Mouse (Mus musculus) neural tube, embryonic 13.5 days (tissue): ENCODE measurements around the gene Pkd1l1. TPM values are rescaled to one million over a fixed set of nuclear protein-coding genes. Genes with fewer than 3 reads are reported as not detected.

Experiments
- ATAC-seq: fragments of 200-750 bp; cut with Nextera tagmentation; 2 replicates; pipeline ENCODE4 v1.8.0; 2017; ENCODE audit warnings: low read depth, mild to moderate bottlenecking, moderate TSS enrichment, moderate library complexity
- H3K27ac ChIP-seq: fragments of 300-500 bp; sonication (generic); replicated peaks from 2 replicates; pipeline ENCODE4 v1.5.1; 2015; ENCODE audit warnings: moderate library complexity, mild to moderate bottlenecking, inconsistent platforms
- H3K27me3 ChIP-seq: fragments of 300-500 bp; sonication (generic); 2 replicates; pipeline ENCODE4 v1.6.1; 2015; ENCODE audit warnings: mild to moderate bottlenecking, inconsistent platforms
- H3K36me3 ChIP-seq: fragments of 300-500 bp; sonication (generic); 2 replicates; pipeline ENCODE4 v1.6.1; 2015; ENCODE audit warnings: mild to moderate bottlenecking, inconsistent platforms
- H3K4me1 ChIP-seq: fragments of 300-500 bp; sonication (generic); replicated peaks from 2 replicates; pipeline ENCODE4 v1.6.1; 2015; ENCODE audit warnings: inconsistent platforms
- H3K4me2 ChIP-seq: fragments of 300-500 bp; sonication (generic); 2 replicates; pipeline ENCODE4 v1.6.1; 2015; ENCODE audit warnings: inconsistent platforms, mild to moderate bottlenecking, moderate library complexity
- H3K4me3 ChIP-seq: fragments of 300-500 bp; sonication (generic); 2 replicates; pipeline ENCODE4 v1.5.1; 2015; ENCODE audit warnings: mild to moderate bottlenecking, inconsistent platforms
- H3K9ac ChIP-seq: fragments of 300-500 bp; sonication (generic); 2 replicates; pipeline ENCODE4 v1.6.1; 2015; ENCODE audit warnings: moderate library complexity, mild to moderate bottlenecking, inconsistent platforms
- H3K9me3 ChIP-seq: fragments of 300-500 bp; sonication (generic); 2 replicates; pipeline ENCODE4 v1.6.1; 2016; ENCODE audit warnings: inconsistent platforms
- WGBS: fragments of 180-500 bp; shearing (Covaris S2); methylation state at CpG from one replicate; pipeline ENCODE4 v1.1.7; 2015; 5-methylcytosine and 5-hydroxymethylcytosine counted together
- polyA plus RNA-seq: library from polyadenylated mRNA; unstranded; fragments of >200 nt; fragmentation: Nextera tagmentation; extraction: Ambion mirVana; gene quantifications from 2 replicates; pipeline ENCODE4 v1.2.1, GENCODE M21; 2015

Pkd1l1 gene
- polyA plus RNA-seq, 1 experiment from 2014 or later, result 0.21 TPM

GRCm38 (mm10) chr11:8972093-8972492 is 973 bp downstream of the Pkd1l1 start:
- no peaks in the 10 kb centered on the region for H3K27me3 ChIP-seq
- no peak overlapping the region for H3K4me2 ChIP-seq
- no peaks in the 10 kb centered on the region for H3K36me3 ChIP-seq
- H3K9me3 ChIP-seq, result no peaks in the 10 kb centered on the region
- H3K4me3 ChIP-seq, result no peak overlapping the region
- WGBS, result 89% methylated on average over 6 of the region's 6 CpGs
- no peak overlapping the region for H3K9ac ChIP-seq
- H3K4me1 ChIP-seq, result peaks cover 10% of the 10 kb centered on the region; the same call in 1 of the 2 replicates
- ATAC-seq, result no peak
- no peak overlapping the region for H3K27ac ChIP-seq

DNA sequence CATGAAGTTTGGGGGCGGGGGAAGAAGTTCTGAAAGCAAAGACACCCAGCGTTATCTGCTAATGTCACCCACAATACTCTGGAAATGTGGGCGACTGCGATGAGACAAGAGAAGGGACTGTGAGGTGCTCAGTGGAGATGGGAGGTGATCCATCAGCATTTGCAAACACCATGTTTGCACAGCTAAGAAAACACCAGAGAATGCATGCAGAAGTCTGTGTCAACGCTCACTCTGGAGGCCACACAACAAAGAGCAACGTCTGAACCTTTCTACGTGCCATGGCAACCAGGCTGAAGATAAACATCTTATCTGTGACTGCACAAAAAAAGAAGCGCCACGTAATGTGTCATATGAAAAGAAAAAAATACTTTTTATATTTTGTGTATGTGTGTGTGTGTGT is 2.6 kb downstream of the Pkd1l1 start:
- no peak overlapping the region for H3K4me2 ChIP-seq
- no peaks in the 10 kb centered on the region for H3K36me3 ChIP-seq
- WGBS, result 75% methylated on average over 9 of the region's 9 CpGs
- no peaks in the 10 kb centered on the region for H3K9me3 ChIP-seq
- no peak overlapping the region for H3K9ac ChIP-seq
- H3K4me1 ChIP-seq, result no peaks in the 10 kb centered on the region
- no peak overlapping the region for H3K4me3 ChIP-seq
- ATAC-seq, result no peak
- H3K27me3 ChIP-seq, result no peaks in the 10 kb centered on the region
- no peak overlapping the region for H3K27ac ChIP-seq

DNA sequence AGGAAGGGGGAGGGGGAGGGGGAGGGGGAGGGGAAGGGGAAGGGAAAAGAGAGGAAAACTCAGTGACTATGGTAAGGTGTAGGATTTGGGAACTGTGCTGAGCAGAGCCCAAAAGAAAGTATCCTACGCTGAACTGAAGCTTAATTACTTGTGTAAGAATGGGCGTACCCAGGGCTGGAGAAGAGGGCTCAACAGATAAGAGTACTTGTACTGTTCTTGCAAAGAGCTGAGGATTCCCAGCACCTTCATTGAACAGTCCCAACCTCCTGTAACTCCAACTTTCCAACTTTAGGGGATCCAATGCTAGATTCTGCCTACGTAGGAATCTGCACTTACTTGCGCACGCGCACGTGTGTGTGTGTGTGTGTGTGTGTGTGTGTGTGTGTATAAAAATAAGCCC is 5.0 kb downstream of the Pkd1l1 start:
- Histone ChIP-seq H3K36me3 (no peaks in the 10 kb centered on the region), H3K27me3 (no peaks in the 10 kb centered on the region), H3K4me2 (no peak overlapping the region), H3K9me3 (no peaks in the 10 kb centered on the region), H3K4me3 (no peak overlapping the region), H3K4me1 (no peaks in the 10 kb centered on the region), H3K27ac (no peak overlapping the region), H3K9ac (no peak overlapping the region)
- 94% methylated on average over 7 of the region's 7 CpGs for WGBS
- no peak for ATAC-seq

DNA sequence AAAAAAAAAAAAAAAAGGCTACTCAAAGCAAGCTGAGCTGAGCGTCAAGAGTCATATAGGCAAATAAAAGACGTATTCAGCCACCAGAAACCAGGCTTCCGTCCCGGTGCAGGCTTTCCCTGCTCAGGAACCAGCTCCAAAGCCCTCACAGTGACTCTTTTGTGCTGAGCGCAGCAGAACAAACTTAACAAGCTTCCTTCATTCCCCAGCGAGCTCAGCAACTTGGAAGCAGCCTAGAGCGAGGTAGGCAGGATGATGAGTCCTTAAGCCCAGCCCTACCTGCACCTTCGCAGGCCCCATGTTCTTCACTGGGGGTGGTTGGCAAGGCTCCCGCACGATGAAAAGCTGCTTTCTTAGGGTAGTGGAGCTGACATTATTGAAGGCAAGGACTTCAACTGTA is 14.5 kb downstream of the Pkd1l1 start:
- 62% methylated on average over 10 of the region's 10 CpGs for WGBS
- ATAC-seq, result no peak
- no peak overlapping the region for H3K4me2 ChIP-seq
- H3K4me1 ChIP-seq, result peaks cover 4% of the 10 kb centered on the region; the same call in 1 of the 2 replicates
- no peaks in the 10 kb centered on the region for H3K27me3 ChIP-seq
- H3K27ac ChIP-seq, result no peak overlapping the region; the same call in 1 of the 2 replicates
- H3K4me3 ChIP-seq, result no peak overlapping the region
- no peaks in the 10 kb centered on the region for H3K36me3 ChIP-seq
- no peaks in the 10 kb centered on the region for H3K9me3 ChIP-seq
- no peak overlapping the region for H3K9ac ChIP-seq

DNA sequence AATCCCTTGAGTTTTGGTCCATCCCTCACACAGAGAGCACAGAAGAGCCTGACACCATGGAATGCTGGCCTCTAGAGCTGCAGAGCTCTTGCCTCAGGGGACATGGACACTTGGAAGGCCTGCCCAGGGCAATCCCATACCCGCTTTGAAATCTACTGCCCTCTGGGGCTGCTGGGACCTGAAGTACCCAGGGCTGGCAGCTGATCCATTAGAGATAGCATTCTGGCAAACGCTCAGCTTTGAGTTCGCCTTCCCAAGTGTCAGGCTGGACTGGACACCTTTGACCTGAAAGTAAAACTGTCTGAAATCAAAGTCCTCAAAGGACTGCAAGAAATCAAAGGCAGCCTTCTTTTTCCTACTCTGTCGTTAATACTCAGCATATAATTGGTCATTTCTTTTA is 15.0 kb downstream of the Pkd1l1 start:
- Histone ChIP-seq H3K27ac (no peak overlapping the region), H3K9me3 (no peaks in the 10 kb centered on the region), H3K9ac (no peak overlapping the region), H3K4me3 (no peak overlapping the region), H3K27me3 (no peaks in the 10 kb centered on the region), H3K4me2 (no peak overlapping the region), H3K36me3 (no peaks in the 10 kb centered on the region), H3K4me1 (peaks cover 4% of the 10 kb centered on the region; the same call in 1 of the 2 replicates)
- no peak for ATAC-seq
- 68% methylated on average over 4 of the region's 4 CpGs for WGBS

DNA sequence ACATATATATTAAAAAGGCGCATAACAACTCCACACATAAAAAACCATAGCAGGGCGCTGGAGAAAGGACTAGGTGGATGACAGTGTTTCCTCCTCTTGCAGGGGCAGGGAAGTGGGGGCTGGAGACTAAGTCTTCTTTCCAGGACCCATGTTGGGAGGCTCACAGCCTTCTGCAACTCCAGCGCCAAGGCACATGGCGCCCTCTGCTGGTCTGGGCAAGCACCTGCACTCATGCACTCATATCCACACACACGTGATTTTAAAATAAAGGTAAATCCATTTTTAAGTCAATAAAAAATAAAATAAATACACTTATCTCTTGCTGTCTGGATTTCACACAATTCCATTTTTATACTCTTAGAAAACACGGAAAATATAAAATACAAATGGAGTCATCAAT is 16.0 kb downstream of the Pkd1l1 start:
- WGBS, result 70% methylated on average over 6 of the region's 6 CpGs

DNA sequence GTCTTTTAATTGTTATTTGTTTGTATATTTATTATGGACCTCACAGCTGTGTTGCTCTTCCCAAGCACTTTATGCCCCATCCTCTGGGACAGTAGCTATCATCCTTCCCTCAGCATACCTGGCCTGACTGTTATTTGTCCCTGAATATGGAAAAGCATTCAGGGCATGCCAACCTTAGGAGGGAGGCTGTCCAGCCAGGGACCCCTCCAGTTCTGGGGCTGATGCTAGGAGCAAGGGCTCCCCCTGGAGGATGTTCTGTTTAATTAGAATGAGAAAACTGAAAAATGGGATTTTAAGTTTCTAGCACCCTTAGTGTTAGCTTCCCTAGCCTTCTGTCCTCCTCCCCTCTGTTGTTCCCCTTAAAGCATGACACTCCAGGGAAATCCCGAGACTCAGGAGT is 17.4 kb downstream of the Pkd1l1 start:
- no peaks in the 10 kb centered on the region for H3K36me3 ChIP-seq
- no peaks in the 10 kb centered on the region for H3K9me3 ChIP-seq
- WGBS, result 0% methylated on average over 1 of the region's 1 CpGs
- H3K27me3 ChIP-seq, result no peaks in the 10 kb centered on the region
- no peak overlapping the region for H3K4me3 ChIP-seq
- H3K4me1 ChIP-seq, result peaks cover 4% of the 10 kb centered on the region; the same call in 1 of the 2 replicates
- peak; percentile 56; the same call in 1 of the 2 replicates for ATAC-seq
- H3K9ac ChIP-seq, result no peak overlapping the region
- no peak overlapping the region for H3K27ac ChIP-seq
- no peak overlapping the region for H3K4me2 ChIP-seq

More for the DNA sequence above, 16.0 kb downstream of the Pkd1l1 start:
- no peaks in the 10 kb centered on the region for H3K27me3 ChIP-seq
- H3K4me3 ChIP-seq, result no peak overlapping the region
- H3K9ac ChIP-seq, result no peak overlapping the region
- H3K36me3 ChIP-seq, result no peaks in the 10 kb centered on the region
- ATAC-seq, result no peak
- no peaks in the 10 kb centered on the region for H3K9me3 ChIP-seq
- no peak overlapping the region for H3K4me2 ChIP-seq
- no peak overlapping the region for H3K27ac ChIP-seq
- peaks cover 4% of the 10 kb centered on the region; the same call in 1 of the 2 replicates for H3K4me1 ChIP-seq

- 68% methylated on average over 6 of the region's 6 CpGs for WGBS
- Histone ChIP-seq H3K4me2 (no peak overlapping the region), H3K27ac (peak overlapping the region; percentile 54; the same call in 1 of the 2 replicates), H3K9me3 (no peaks in the 10 kb centered on the region), H3K36me3 (no peaks in the 10 kb centered on the region), H3K9ac (no peak overlapping the region), H3K4me1 (no peaks in the 10 kb centered on the region), H3K4me3 (no peak overlapping the region), H3K27me3 (no peaks in the 10 kb centered on the region)
- ATAC-seq, result peak; percentile 59
These were observed 23.2 kb downstream of the Pkd1l1 start for GRCm38 (mm10) chr11:8949765-8950430.

GRCm38 (mm10) chr11:8948871-8949270 is 24.2 kb downstream of the Pkd1l1 start:
- Histone ChIP-seq H3K27ac (no peak overlapping the region), H3K4me2 (no peak overlapping the region), H3K9ac (no peak overlapping the region), H3K27me3 (no peaks in the 10 kb centered on the region), H3K36me3 (no peaks in the 10 kb centered on the region), H3K4me1 (no peaks in the 10 kb centered on the region), H3K4me3 (no peak overlapping the region), H3K9me3 (no peaks in the 10 kb centered on the region)
- no peak for ATAC-seq
- WGBS, result 77% methylated on average over 3 of the region's 3 CpGs

DNA sequence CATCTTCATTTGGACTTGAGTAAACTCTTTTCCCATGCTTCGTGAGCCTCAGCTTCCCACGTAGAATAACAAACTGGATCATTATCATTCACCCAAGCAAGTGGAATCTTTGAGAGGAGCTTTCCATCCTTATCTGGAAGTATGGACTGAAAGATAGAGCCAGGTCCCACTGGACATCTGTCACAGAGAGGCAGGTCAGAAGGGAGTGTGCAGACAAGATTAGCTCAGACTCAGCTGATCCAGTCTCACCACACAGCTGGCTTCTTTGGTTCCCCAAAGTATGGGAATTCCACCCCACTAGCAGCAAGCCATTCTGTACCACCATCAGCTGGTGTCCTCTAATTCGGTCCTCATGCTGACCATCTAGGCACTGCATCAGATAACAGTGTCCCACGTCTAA is 29.0 kb downstream of the Pkd1l1 start:
- H3K4me3 ChIP-seq, result no peak overlapping the region
- WGBS, result 81% methylated on average over 4 of the region's 4 CpGs
- H3K4me1 ChIP-seq, result no peaks in the 10 kb centered on the region
- ATAC-seq, result no peak
- no peaks in the 10 kb centered on the region for H3K27me3 ChIP-seq
- no peak overlapping the region for H3K4me2 ChIP-seq
- no peak overlapping the region for H3K9ac ChIP-seq
- no peaks in the 10 kb centered on the region for H3K36me3 ChIP-seq
- no peaks in the 10 kb centered on the region for H3K9me3 ChIP-seq
- no peak overlapping the region for H3K27ac ChIP-seq

GRCm38 (mm10) chr11:8942446-8942845 is 30.6 kb downstream of the Pkd1l1 start:
- no peaks in the 10 kb centered on the region for H3K36me3 ChIP-seq
- H3K9ac ChIP-seq, result no peak overlapping the region
- no peak for ATAC-seq
- H3K9me3 ChIP-seq, result no peaks in the 10 kb centered on the region
- WGBS, result 79% methylated on average over 2 of the region's 2 CpGs
- no peak overlapping the region for H3K4me3 ChIP-seq
- no peaks in the 10 kb centered on the region for H3K27me3 ChIP-seq
- H3K4me2 ChIP-seq, result no peak overlapping the region
- H3K4me1 ChIP-seq, result no peaks in the 10 kb centered on the region
- no peak overlapping the region for H3K27ac ChIP-seq

DNA sequence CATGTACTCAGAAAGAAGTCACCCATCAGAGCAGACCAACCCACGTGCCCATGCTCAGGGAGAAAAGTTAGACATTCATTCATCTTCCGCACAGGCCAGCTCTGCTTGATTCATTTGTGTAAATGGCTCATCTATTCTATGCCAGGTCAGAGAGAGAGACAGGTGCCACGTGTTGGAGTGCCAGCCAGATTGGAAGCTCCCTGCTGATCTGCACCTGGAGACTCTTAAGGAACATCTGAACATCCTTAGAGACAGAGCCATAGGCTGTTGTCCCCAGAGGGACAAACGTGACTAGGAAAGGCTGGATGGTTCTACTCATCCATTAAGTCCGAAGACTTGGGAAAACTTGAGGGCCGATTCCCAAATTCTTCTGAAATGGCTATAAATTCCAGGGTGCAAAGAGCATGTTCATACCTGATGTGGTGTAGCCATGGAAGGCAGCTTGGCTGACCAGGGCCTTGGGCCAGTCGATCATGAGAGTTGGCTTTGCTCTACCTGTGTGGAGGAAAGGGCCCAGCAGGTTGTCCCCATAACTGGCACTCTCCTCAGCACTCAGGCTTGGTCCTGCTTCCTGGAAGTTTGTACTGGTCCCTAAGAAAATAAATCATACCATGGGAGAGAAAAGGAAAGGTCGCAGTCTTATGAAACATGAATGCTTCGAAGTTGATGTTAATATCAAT is 36.5 kb downstream of the Pkd1l1 start:
- Histone ChIP-seq H3K4me3 (no peak overlapping the region), H3K36me3 (no peaks in the 10 kb centered on the region), H3K27me3 (no peaks in the 10 kb centered on the region), H3K4me2 (no peak overlapping the region), H3K4me1 (no peaks in the 10 kb centered on the region), H3K9ac (no peak overlapping the region), H3K27ac (no peak overlapping the region), H3K9me3 (no peaks in the 10 kb centered on the region)
- WGBS, result 85% methylated on average over 9 of the region's 9 CpGs
- no peak for ATAC-seq
